Mouse (Mus musculus) gastrocnemius, adult 2 months (tissue): Measurements from ENCODE around the gene Cryzl2. TPM values are rescaled to one million over a fixed set of nuclear protein-coding genes. Genes with fewer than 3 reads are reported as not detected.

Experiments
- DNase-seq: peaks from one replicate; pipeline ENCODE4 v3.0.0; 2022
- H3K27ac ChIP-seq: fragments of 200-600 bp; 2 replicates; pipeline ENCODE4 v1.8.1; 2022; ENCODE audit warnings: mild to moderate bottlenecking
- H3K4me3 ChIP-seq: fragments of 200-600 bp; 2 replicates; pipeline ENCODE4 v1.8.1; 2022; ENCODE audit warnings: mild to moderate bottlenecking, moderate library complexity
- CTCF ChIP-seq: fragments of 200-600 bp; IDR thresholded peaks from 2 replicates; pipeline ENCODE4 v1.8.1; 2022; ENCODE audit warnings: antibody characterized with exemption, mild to moderate bottlenecking, moderate library complexity
- intact Hi-C: fragments of 180-260 bp; cut with DNase I; formaldehyde crosslinking; loops from one replicate; pipeline ENCODE4 v1.15.1; 2025
- long read RNA-seq, 2 experiments: library from polyadenylated mRNA; stranded (forward); transcript quantifications; one replicate each; pipeline ENCODE4 v2.0.0; 2021
- total RNA-seq, 2 experiments: library from RNA; stranded (reverse); gene quantifications; 2 replicates each; pipeline ENCODE4 v1.2.3; 2021

Cryzl2 gene
- total RNA-seq: under 1 TPM; 0.33 to 0.45 TPM
- long read RNA-seq, experiment 1, partial matches to known transcripts: 0 of 1 reads
- long read RNA-seq, experiment 1, other reads (novel, unspliced or antisense): 0 of 1 reads
- long read RNA-seq, experiment 2: 0 reads

DNA sequence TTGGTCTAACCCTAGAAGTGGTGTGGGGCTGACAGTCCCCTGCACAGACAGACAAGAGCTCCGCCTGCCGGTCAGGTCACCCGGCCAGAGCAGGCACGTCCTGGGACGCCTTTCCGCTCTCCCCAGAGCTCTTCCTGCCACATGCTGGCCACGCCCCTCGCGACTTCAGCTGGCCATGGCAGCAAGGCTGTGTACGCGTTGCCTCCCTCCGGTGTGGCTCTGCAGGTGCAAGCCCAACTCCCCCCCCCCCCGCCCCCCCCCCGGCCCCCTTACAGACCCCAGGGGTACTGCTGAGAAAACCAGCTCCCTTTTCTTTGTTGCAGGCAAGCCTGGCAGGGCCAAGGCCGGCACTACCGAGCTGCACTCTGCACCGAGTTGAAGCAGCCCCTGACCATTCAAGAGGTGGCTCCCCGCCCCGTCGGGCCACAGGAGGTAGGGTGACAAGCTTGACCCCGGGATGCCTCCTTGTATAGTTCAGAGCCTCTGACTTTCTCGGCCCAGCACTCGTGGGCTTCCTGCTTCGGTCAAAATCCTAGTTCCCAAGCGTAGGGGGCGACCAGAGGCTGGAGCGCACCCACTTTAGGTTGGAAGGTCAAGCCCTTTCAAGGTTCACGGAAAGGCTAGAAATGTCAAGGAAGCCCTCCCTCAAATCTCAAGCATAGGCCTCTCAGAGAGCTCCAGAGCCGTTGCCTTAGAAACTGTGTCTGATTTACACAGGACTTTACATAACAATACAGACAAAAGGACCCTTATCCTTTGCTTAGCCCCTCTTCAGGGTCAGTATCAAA lies at the start of gene Cryzl2:
Gene Cryzl2 (plus strand): TSS at position 157 of the 788 bp plus-strand sequence.
- Histone ChIP-seq H3K4me3 (peak within 1 kb of the TSS; percentile 65), H3K27ac (peak within 1 kb of the TSS; percentile 63)
- intact Hi-C loops: loop anchor here (5.0 kb wide), 1 partner anchor 371 kb away; no protein-coding TSS in a partner anchor
- TF ChIP-seq CTCF: peak; percentile 76
- DNase-seq: peak; percentile 87

DNA sequence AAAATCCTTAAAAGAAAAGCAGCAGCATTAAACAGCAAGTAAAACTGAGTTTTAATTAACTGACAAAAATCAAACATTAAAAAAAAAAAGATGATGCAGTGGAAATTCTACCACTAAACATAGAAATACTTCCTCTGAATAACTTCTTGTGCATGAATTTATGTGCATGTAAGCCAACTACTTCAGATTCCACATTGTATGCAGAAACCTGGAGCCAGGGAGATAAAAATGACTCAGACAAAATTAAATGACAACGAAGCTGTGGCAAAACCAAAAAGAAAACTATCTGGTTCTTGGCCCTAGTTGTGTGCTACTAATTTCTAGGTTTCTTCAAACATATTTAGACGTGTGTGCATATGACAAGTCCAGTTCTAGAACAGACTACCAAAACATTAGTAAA lies 48.7 kb upstream of the Cryzl2 start:
- H3K27ac ChIP-seq: peak overlapping the region; percentile 75
- TF ChIP-seq CTCF: no peak
- intact Hi-C loops: loop anchor here (5.0 kb wide), 2 partner anchors 67 to 107 kb away; no protein-coding TSS in a partner anchor
- no peak for DNase-seq
- peak overlapping the region; percentile 90 for H3K4me3 ChIP-seq

DNA sequence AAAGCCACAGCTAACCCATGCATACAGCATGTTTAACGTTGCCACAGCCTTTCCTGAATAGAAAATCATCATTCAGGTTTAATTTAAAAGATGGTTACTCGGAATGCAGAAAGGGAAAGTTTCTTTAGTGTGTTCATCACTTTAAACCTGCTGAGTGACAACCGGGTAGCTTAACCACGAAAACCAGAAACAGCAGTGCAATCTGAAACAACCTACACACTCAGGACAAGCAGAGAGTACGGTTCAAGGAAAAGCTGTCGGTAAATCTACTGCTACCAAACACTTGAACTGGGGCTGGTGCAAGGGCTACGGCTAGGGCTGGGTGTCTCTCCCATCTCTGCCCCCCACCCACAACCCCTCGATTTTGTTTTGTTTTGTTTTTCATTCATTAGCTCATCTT lies 47.4 kb upstream of the Cryzl2 start:
- no peak for TF ChIP-seq CTCF
- intact Hi-C loops: loop anchor here (5.0 kb wide), 2 partner anchors 69 to 109 kb away; no protein-coding TSS in a partner anchor
- peak overlapping the region; percentile 91 for H3K27ac ChIP-seq
- H3K4me3 ChIP-seq: peak overlapping the region; percentile 90
- DNase-seq: no peak

DNA sequence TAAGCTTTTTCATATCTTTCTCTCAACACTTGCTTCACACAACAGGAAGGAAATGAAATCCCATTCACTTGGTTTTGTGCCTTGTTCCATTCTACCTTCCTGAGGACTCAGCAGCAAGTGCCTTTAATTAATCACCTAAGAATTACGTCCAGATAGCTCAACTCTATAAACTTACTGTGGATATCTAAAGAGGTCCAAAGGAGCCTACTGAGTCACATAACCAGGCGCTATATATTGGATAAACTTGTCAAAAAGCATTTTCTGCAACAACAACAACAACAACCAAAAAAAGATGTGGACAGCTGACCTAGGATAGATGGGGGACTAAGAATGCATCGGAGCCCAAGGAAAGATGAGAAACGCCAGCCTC lies 47.1 kb upstream of the Cryzl2 start:
- H3K27ac ChIP-seq: peak overlapping the region; percentile 91
- intact Hi-C loops: loop anchor here (5.0 kb wide), 2 partner anchors 69 to 109 kb away; no protein-coding TSS in a partner anchor
- TF ChIP-seq CTCF: no peak
- DNase-seq: no peak
- peak overlapping the region; percentile 90 for H3K4me3 ChIP-seq

DNA sequence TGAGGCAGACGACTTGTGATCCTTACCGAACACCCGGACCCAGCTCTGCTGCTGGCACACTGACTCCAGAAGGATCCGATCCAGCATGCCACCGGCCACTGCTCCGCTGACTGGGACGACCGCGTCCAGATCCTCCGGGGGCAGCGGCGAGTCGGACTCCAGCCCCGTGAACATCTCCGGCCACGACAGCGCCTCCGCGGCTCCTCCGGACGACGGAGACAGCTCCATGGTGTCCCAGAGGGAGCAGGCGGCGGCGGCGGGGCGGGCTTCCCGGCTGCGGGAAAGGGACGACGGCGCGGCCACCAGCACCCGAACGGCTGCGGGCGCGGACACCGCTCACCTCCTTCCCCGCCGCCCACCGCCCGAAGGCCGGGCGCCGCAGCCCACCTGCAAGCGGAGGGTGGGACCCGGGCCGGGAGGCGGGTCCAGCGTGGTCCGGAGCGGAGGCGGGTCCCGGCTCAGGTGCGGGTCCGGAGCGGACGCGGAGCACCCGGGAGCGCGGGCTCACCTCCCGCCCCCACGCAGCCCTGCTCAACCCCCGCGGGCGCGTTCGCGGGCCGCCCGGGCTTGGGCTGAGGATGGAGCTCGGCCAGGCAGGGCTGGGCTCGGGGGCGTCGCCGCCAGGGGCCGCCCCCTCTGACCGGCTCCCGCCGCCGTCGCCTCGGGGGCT lies 46.5 kb upstream of the Cryzl2 start:
- peak overlapping the region; percentile 90 for H3K4me3 ChIP-seq
- peak overlapping the region; percentile 91 for H3K27ac ChIP-seq
- DNase-seq: peak; percentile 80
- peak; percentile 31; the same call in 1 of the 2 replicates for TF ChIP-seq CTCF
- intact Hi-C loops: loop anchor here (5.0 kb wide), 2 partner anchors 70 to 110 kb away; no protein-coding TSS in a partner anchor

DNA sequence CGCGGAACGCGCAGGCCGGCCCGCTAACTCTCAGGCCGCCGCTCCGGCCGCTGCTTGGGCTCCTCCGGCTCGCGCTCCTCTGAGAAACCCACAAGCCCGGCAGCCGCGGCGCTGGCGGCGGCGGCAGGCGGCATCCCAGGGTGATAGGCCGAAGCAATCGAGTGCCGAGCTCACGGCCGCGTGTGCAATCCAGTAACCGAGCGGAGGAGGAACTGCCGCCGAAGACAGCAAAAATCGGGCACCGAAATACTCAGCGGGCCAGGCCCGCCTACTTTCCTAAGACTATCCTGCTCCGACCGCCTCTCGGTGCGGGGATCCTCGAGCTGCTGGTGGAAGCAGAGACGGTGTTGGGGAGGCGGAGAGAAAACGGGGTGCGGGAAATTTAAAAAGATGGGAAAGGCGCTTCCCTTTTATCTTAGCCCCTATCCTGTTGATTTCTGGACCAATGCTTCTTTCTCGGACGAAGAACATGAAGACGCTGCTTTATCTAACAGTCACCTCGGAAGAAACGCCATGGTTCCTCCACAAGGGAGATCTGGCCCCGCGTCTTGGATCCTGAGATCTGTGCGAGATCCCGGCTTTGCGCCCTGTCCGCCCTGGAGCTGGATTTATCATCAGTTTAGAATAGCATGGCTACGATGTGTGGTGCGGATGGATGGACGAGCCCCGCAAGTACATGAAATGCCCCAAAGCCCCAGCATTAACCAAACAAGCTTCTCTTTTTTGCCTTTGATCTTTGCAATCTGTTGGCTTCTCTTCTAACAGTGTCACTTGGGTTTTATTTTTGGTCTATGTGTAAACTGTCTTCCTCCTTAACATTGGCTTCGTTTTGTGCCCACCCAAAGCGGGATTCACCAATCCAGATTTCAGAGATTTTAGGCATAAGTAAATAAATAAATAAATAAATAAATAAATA lies 45.7 kb upstream of the Cryzl2 start, which contains the start of gene Rasal2:
Gene Rasal2 (minus strand): TSS at position 142 of the 916 bp plus-strand sequence.
- intact Hi-C loops: loop anchor here (5.0 kb wide), 2 partner anchors 70 to 110 kb away; no protein-coding TSS in a partner anchor
- peak; percentile 98 for DNase-seq
- Histone ChIP-seq H3K27ac (peak within 1 kb of the TSS; percentile 91), H3K4me3 (peak within 1 kb of the TSS; percentile 90)
- TF ChIP-seq CTCF: no peak

DNA sequence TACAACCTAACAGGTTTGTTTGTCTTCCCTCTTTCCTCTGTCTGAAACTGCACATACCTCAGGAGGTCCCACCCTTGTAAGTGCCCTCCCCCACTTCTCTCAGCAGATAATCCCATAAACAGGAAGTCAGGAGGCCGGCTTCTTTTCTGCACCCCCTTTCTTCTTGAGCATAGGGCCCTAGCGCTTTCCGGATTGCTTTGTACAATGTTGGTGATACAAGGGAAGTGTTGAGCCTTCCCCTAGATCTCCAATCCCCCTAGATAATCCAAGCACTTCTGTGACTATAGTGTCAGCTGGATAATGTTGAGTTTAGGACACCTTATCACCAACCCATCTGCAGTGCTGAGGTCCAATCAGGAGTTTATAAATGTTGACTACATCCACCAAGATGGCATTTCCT lies 42.6 kb upstream of the Cryzl2 start:
- intact Hi-C loops: loop anchor here (2.0 kb wide), 1 partner anchor 31 kb away; no protein-coding TSS in a partner anchor
- peak overlapping the region; percentile 17 for H3K4me3 ChIP-seq
- no peak for DNase-seq
- no peak for TF ChIP-seq CTCF
- H3K27ac ChIP-seq: peak overlapping the region; percentile 82

DNA sequence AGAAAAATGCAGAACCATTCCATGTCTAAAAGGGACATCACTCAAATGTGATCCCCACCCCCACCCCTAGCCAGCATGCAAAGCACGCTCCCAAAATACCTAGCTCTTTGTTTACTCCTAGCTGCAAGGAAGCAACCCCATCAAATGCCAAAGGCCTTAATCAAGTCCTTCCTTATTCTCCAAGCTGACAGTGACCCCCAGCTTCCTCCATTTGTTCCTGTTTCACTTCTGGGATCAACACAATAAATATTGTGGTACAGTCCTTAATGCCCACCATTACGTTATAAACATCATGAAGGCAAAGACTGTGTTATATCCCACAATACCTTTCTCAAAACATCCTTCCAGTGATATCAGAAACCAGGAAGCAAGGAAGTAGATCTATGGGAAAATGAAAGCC lies 41.7 kb upstream of the Cryzl2 start:
- TF ChIP-seq CTCF: no peak
- no peak for DNase-seq
- intact Hi-C loops: loop anchor here (2.0 kb wide), 1 partner anchor 30 kb away; no protein-coding TSS in a partner anchor
- Histone ChIP-seq H3K4me3 (no peak overlapping the region), H3K27ac (peak overlapping the region; percentile 82)

DNA sequence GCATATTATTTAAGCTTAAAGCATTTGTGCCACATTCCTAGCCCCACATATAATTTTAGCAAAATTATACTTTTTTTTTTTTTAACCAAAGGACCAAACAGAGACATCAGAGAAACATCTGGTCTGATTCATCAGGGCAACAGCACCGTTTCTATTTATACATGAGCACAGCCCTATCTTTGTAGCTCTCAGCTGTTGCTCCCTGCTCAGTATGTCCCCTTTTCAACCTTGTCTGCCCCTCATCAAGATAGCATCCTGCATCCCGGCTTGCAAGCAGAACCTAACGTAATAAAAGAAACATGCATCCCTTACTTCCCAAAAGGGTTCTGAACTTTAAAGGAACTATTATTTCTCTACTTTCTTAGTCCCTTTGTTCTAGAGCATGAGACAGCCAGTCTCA lies 41.0 kb upstream of the Cryzl2 start:
- intact Hi-C loops: loop anchor here (2.0 kb wide), 1 partner anchor 29 kb away; no protein-coding TSS in a partner anchor
- peak overlapping the region; percentile 82 for H3K27ac ChIP-seq
- no peak for DNase-seq
- TF ChIP-seq CTCF: no peak
- peak overlapping the region; percentile 16; the same call in 1 of the 2 replicates for H3K4me3 ChIP-seq

DNA sequence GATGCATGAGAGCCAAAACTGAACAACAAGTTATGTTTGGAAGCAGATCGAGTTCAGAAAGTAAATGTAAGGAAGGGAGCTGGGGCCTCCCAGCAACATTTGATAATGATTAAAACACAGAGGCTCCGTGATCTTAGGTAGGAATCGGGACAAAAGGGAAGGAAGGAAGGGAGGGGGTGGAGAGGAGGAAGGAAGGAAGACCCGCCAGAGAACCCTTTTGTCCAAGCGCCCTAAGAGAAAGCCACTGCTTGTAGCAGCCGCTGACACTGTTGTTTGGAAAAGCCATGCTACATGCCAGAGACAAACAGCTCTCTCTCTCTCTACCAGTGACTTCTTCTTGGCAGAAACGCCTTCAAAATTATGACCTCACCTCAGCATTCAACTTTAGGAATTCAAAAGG lies 40.5 kb upstream of the Cryzl2 start:
- Histone ChIP-seq H3K4me3 (no peak overlapping the region; the same call in 1 of the 2 replicates), H3K27ac (peak overlapping the region; percentile 82)
- intact Hi-C loops: loop anchor here (2.0 kb wide), 1 partner anchor 29 kb away; no protein-coding TSS in a partner anchor
- DNase-seq: no peak
- TF ChIP-seq CTCF: no peak

DNA sequence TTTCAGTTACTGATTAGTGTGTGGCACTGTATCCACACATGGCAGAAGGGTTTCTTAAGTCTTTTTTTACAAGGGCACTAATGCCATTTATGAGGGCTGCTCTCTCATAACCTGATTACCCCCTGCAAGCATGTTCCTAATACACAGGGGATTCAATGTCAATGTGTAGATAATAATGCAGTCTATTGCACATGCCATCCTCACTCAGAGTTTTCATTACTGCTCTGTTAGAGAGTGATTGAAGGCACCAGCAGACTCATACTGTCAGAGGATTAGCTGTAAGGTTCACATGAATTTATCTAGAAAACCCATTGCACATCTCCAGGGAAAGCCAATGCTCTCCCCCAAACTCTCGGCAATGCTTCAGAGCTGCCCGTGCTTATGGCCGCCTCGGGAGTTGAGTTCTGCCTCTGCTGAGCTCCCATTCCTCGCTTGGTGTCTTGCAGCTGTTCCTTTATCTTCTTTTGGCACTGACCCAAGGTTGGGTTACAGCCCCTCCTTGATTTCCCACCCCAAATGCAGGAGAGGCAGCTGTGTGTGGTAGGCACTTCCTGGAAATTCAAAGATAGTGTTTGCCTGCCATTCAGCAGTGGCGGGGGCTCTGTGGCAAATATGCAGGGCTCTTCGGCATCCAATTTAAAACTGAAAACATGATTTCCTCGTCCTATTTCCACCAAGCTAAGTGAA lies 32.5 kb upstream of the Cryzl2 start:
- no peak for TF ChIP-seq CTCF
- no peak for DNase-seq
- Histone ChIP-seq H3K4me3 (no peak overlapping the region), H3K27ac (no peak overlapping the region)
- intact Hi-C loops: no loop called here
